Mouse (Mus musculus) C2C12 (cell line): ENCODE measurements at regions not wholly inside any gene's neighbourhood (a gene's known extent, or its start where the extent isn't known, plus 50 kb on each side); places are given as distances from the start of the nearest gene placed in this dataset.

ENCODE experiments used
- CTCF ChIP-seq: IDR thresholded peaks from one replicate; pipeline ENCODE4 v1.5.1; 2011; ENCODE audit not compliant: control insufficient read depth, insufficient read depth, insufficient read length
- FOSL1 ChIP-seq: IDR thresholded peaks from one replicate; pipeline ENCODE4 v1.8.0; 2011; ENCODE audit warnings: mild to moderate bottlenecking, low read length; ENCODE audit not compliant: poor library complexity, insufficient read depth, severe bottlenecking
- MAX ChIP-seq: IDR thresholded peaks from one replicate; pipeline ENCODE4 v1.6.1; 2011; ENCODE audit warnings: mild to moderate bottlenecking, control low read depth
- MYOD1 ChIP-seq: IDR thresholded peaks from one replicate; pipeline ENCODE4 v1.6.1; 2011; ENCODE audit warnings: low read depth; ENCODE audit not compliant: control insufficient read depth, insufficient read length
- USF1 ChIP-seq: IDR thresholded peaks from one replicate; pipeline ENCODE4 v1.6.1; 2011; ENCODE audit warnings: low read depth, mild to moderate bottlenecking, control low read depth, moderate library complexity

DNA sequence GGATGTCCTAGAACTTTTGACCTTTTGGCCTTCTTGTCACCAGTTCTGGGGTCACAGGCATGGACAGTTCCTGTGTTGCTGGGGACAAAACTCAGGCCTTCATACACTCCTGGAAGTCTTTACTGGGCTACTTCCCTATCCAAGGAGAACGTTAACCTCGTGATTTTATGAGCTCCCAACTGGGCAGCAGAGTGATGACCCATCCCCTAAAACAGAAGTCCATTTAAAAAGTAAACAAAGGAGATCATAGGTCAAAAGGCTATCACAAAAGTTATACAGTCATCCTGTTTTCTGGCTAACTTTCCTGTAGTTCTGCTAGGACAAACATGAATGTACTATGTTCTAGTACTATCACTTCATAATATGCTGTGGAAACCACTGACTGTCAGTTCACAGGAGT lies 140.5 kb downstream of the Ifng start:
- TF ChIP-seq CTCF (no peak), MYOD1 (no peak), MAX (no peak), USF1 (no peak), FOSL1 (no peak)
